Comparison of ENCODE assay signal across 8 mouse cellular contexts in genomic region chr8:72474826-72475546, GRCm38 (mm10). TPM values are rescaled to one million over a fixed set of nuclear protein-coding genes. Genes with fewer than 3 reads are reported as not detected.
DNase-seq lines count a peak whose midpoint lies in the region; ATAC-seq and TF ChIP-seq lines count a peak whose summit lies in the region.

TSS of gene Cherp (minus strand) at chr8:72475226.

- H3K4me3 ChIP-seq in CH12.LX (replicated peaks in 1 of 3; ENCODE audit: low read depth in 2 of 3, low read length in 2 of 3, poor library complexity in 1 of 3): peak within 1 kb of the TSS; percentile 82 to 95 (median 83)
- peak within 1 kb of the TSS; percentile 89 for H3K4me3 ChIP-seq in forebrain, embryonic 11.5 days (ENCODE audit: low read depth, low read length)
- peak within 1 kb of the TSS; percentile 94 for H3K4me3 ChIP-seq in heart, embryonic 16.5 days (ENCODE audit: low read length)
- H3K4me3 ChIP-seq in liver, embryonic 15.5 days (replicated peaks): peak within 1 kb of the TSS; percentile 98
- H3K4me3 ChIP-seq in neural tube, embryonic 12.5 days: peak within 1 kb of the TSS; percentile 90

- TF ChIP-seq CTCF in CH12.LX (conservative IDR thresholded peaks at IDR 0.05 in 1 of 2, IDR thresholded peaks at IDR 0.05 in 1 of 2; ENCODE audit: low read depth in 2 of 2, low read length in 2 of 2): no peak

- DNase-seq in CH12.LX (ENCODE audit: extremely low read depth): peak; percentile 98
- peak; percentile 95 for DNase-seq in c-Kit-positive CD71-positive TER-119-negative erythroid progenitor cells, embryonic 14.5 days (ENCODE audit: low read depth)
- DNase-seq in forebrain, embryonic 11.5 days (ENCODE audit: low spot score): peak; percentile 97
- DNase-seq in kidney, postnatal 36 days: peak; percentile 97 to 98
- peak; percentile 99 for DNase-seq in telencephalon, adult 2 months (ENCODE audit: low read depth, low spot score)

- in situ Hi-C loops in CH12.LX (cut with MboI; ENCODE audit: low pct_ligation_motif_present, low pct_unique_long_range_greater_than_20kb, low sequenced_read_pairs): no loop called here

- TF ChIP-seq EP300 in CH12.LX (IDR thresholded peaks at IDR 0.05; ENCODE audit: low read length): no peak

- peak; percentile 96 for ATAC-seq in forebrain, embryonic 11.5 days (replicated peaks; ENCODE audit: low FRiP score)
- peak; percentile 96 for ATAC-seq in heart, embryonic 16.5 days (replicated peaks; ENCODE audit: extremely low read depth, insufficient read depth, low FRiP score)
- ATAC-seq in liver, embryonic 15.5 days (ENCODE audit: insufficient read depth): peak; percentile 96
- peak; percentile 98 for ATAC-seq in neural tube, embryonic 12.5 days (ENCODE audit: low FRiP score, low read depth)

- peaks cover 30 to 54% of the 10 kb centered on the region in 2 experiments for H3K36me3 ChIP-seq in CH12.LX (replicated peaks in 1 of 2; ENCODE audit: control insufficient read depth in 1 of 2, insufficient read depth in 1 of 2, low read length in 1 of 2)
- H3K36me3 ChIP-seq in forebrain, embryonic 11.5 days (ENCODE audit: control insufficient read depth, insufficient read depth, low read length): peaks cover 6% of the 10 kb centered on the region
- peaks cover 27% of the 10 kb centered on the region for H3K36me3 ChIP-seq in heart, embryonic 16.5 days (ENCODE audit: control insufficient read depth, insufficient read depth)
- H3K36me3 ChIP-seq in liver, embryonic 15.5 days (replicated peaks): peaks cover 36% of the 10 kb centered on the region
- H3K36me3 ChIP-seq in neural tube, embryonic 12.5 days: peaks cover 29% of the 10 kb centered on the region

- H3K9ac ChIP-seq in CH12.LX (ENCODE audit: insufficient read depth, low read depth): peak within 1 kb of the TSS; percentile 89
- peak within 1 kb of the TSS; percentile 80 for H3K9ac ChIP-seq in forebrain, embryonic 11.5 days (ENCODE audit: low read length)
- peak within 1 kb of the TSS; percentile 93 for H3K9ac ChIP-seq in heart, embryonic 16.5 days (ENCODE audit: low read length)
- peak within 1 kb of the TSS; percentile 89 for H3K9ac ChIP-seq in liver, embryonic 15.5 days
- peak within 1 kb of the TSS; percentile 89 for H3K9ac ChIP-seq in neural tube, embryonic 12.5 days

- H3K4me2 ChIP-seq in CH12.LX (ENCODE audit: insufficient read depth, low read depth, poor library complexity, severe bottlenecking): peak within 1 kb of the TSS; percentile 99
- peak within 1 kb of the TSS; percentile 98 for H3K4me2 ChIP-seq in forebrain, embryonic 11.5 days (ENCODE audit: low read depth, low read length, severe bottlenecking)
- peak within 1 kb of the TSS; percentile 96 for H3K4me2 ChIP-seq in heart, embryonic 16.5 days (ENCODE audit: low read depth, low read length)
- H3K4me2 ChIP-seq in liver, embryonic 15.5 days: peak within 1 kb of the TSS; percentile 85
- peak within 1 kb of the TSS; percentile 99 for H3K4me2 ChIP-seq in neural tube, embryonic 12.5 days (replicated peaks)

- TF ChIP-seq RAD21 in CH12.LX (IDR thresholded peaks at IDR 0.05; ENCODE audit: low read depth, low read length): no peak

- peaks cover 2% of the 10 kb centered on the region for H3K9me3 ChIP-seq in CH12.LX (replicated peaks; ENCODE audit: low read length)
- H3K9me3 ChIP-seq in forebrain, embryonic 11.5 days (ENCODE audit: control insufficient read depth, low read length): no peaks in the 10 kb centered on the region
- H3K9me3 ChIP-seq in heart, embryonic 16.5 days (replicated peaks; ENCODE audit: control insufficient read depth, low read length): 0 out of 2 replicates have a peak, but pooled peaks cover 3% of the 10 kb centered on the region
- no peaks in the 10 kb centered on the region for H3K9me3 ChIP-seq in liver, embryonic 15.5 days (replicated peaks)
- no peaks in the 10 kb centered on the region for H3K9me3 ChIP-seq in neural tube, embryonic 12.5 days

- peak within 1 kb of the TSS; percentile 80 for H3K27ac ChIP-seq in CH12.LX (ENCODE audit: insufficient read depth, low read depth)
- peak within 1 kb of the TSS; percentile 87 for H3K27ac ChIP-seq in forebrain, embryonic 11.5 days (ENCODE audit: low read depth, low read length)
- peak within 1 kb of the TSS; percentile 89 for H3K27ac ChIP-seq in heart, embryonic 16.5 days (ENCODE audit: low read length)
- H3K27ac ChIP-seq in liver, embryonic 15.5 days (replicated peaks): peak within 1 kb of the TSS; percentile 88
- peak within 1 kb of the TSS; percentile 74 for H3K27ac ChIP-seq in neural tube, embryonic 12.5 days

- dilution Hi-C loops in CH12.LX (cut with MboI; ENCODE audit: extremely low pct_ligation_motif_present, extremely low pct_unique_long_range_greater_than_20kb, low sequenced_read_pairs): no loop called here

- no peaks in the 10 kb centered on the region for H3K27me3 ChIP-seq in CH12.LX (replicated peaks)
- no peaks in the 10 kb centered on the region for H3K27me3 ChIP-seq in forebrain, embryonic 11.5 days (ENCODE audit: control insufficient read depth, insufficient read depth, low read length)
- no peaks in the 10 kb centered on the region for H3K27me3 ChIP-seq in heart, embryonic 16.5 days (ENCODE audit: control insufficient read depth, insufficient read depth, low read length)
- H3K27me3 ChIP-seq in liver, embryonic 15.5 days: no peaks in the 10 kb centered on the region
- no peaks in the 10 kb centered on the region for H3K27me3 ChIP-seq in neural tube, embryonic 12.5 days (replicated peaks)

- under 1% methylated on average over 72 of the region's 80 CpGs for WGBS in forebrain, embryonic 11.5 days
- WGBS in heart, embryonic 16.5 days: under 1% methylated on average over 80 of the region's 80 CpGs
- under 1% methylated on average over 76 of the region's 80 CpGs for WGBS in liver, embryonic 15.5 days (ENCODE audit: insufficient replicate concordance)
- under 1% methylated on average over 80 of the region's 80 CpGs for WGBS in neural tube, embryonic 12.5 days

- peaks cover 7 to 28% of the 10 kb centered on the region in 2 experiments for H3K4me1 ChIP-seq in CH12.LX (ENCODE audit: control insufficient read depth in 1 of 2, insufficient read depth in 2 of 2)
- peaks cover 8% of the 10 kb centered on the region; the same call in 1 of the 2 replicates for H3K4me1 ChIP-seq in forebrain, embryonic 11.5 days (replicated peaks; ENCODE audit: control insufficient read depth, insufficient read depth, low read length)
- H3K4me1 ChIP-seq in heart, embryonic 16.5 days (ENCODE audit: control insufficient read depth, insufficient read depth, low read length): peaks cover 18% of the 10 kb centered on the region
- peaks cover 39% of the 10 kb centered on the region for H3K4me1 ChIP-seq in liver, embryonic 15.5 days (replicated peaks)
- H3K4me1 ChIP-seq in neural tube, embryonic 12.5 days: peaks cover 12% of the 10 kb centered on the region

- TF ChIP-seq POLR2A in CH12.LX (IDR thresholded peaks at IDR 0.05; ENCODE audit: low read depth, low read length): peak; percentile 96

- H3K79me2 ChIP-seq in CH12.LX (replicated peaks; ENCODE audit: control insufficient read depth, extremely low read depth, insufficient read depth, poor library complexity, severe bottlenecking): peaks cover 24% of the 10 kb centered on the region

TF ChIP-seq in CH12.LX, 34 proteins besides CTCF, POLR2A, EP300 and RAD21 (continues in another document):
- TF ChIP-seq IRF4 (IDR thresholded peaks at IDR 0.05; ENCODE audit: low read depth, low read length) (0 out of 2 replicates have a peak, but pooled peaks have one; percentile 60), JUND (conservative IDR thresholded peaks at IDR 0.05; ENCODE audit: low read depth, low read length) (no peak), CHD1 (IDR thresholded peaks at IDR 0.05; ENCODE audit: low read depth, low read length) (no peak), TCF12 (IDR thresholded peaks at IDR 0.05; ENCODE audit: low read depth, low read length) (peak; percentile 90), KAT2A (IDR thresholded peaks at IDR 0.05; ENCODE audit: insufficient replicate concordance, low read length) (peak; percentile 96), ZNF384 (IDR thresholded peaks at IDR 0.05; ENCODE audit: low read depth, low read length) (no peak), TBP (conservative IDR thresholded peaks at IDR 0.05; ENCODE audit: low read depth, low read length) (peak; percentile 86), JUN (IDR thresholded peaks at IDR 0.05; ENCODE audit: insufficient read depth, low read depth, low read length) (no peak), MYC (IDR thresholded peaks at IDR 0.05; ENCODE audit: low read depth, low read length) (no peak; the same call in none of the 2 replicates), MAFK (IDR thresholded peaks at IDR 0.05; ENCODE audit: insufficient replicate concordance, low read length) (no peak), UBTF (IDR thresholded peaks at IDR 0.05; ENCODE audit: low read depth, low read length) (0 out of 2 replicates have a peak, but pooled peaks have one; percentile 38), MXI1 (IDR thresholded peaks at IDR 0.05; ENCODE audit: low read depth, low read length) (peak; percentile 83; the same call in 1 of the 2 replicates), PAX5 (IDR thresholded peaks at IDR 0.05; ENCODE audit: low read length) (no peak), BHLHE40 (IDR thresholded peaks at IDR 0.05; ENCODE audit: low read depth, low read length) (peak; percentile 79), MAX (IDR thresholded peaks at IDR 0.05; ENCODE audit: low read length) (peak; percentile 92), NRF1 (IDR thresholded peaks at IDR 0.05; ENCODE audit: low read depth, low read length) (peak; percentile 100), POLR2AphosphoS2 (IDR thresholded peaks at IDR 0.05; ENCODE audit: low read depth, low read length) (no peak; the same call in 1 of the 2 replicates), ZC3H11A (IDR thresholded peaks at IDR 0.05; ENCODE audit: low read depth, low read length) (no peak), CHD2 (IDR thresholded peaks at IDR 0.05; ENCODE audit: low read length) (no peak), ETS1 (conservative IDR thresholded peaks at IDR 0.05; ENCODE audit: low read depth, low read length) (0 out of 2 replicates have a peak, but pooled peaks have one; percentile 29), GABPA (IDR thresholded peaks at IDR 0.05; ENCODE audit: insufficient replicate concordance, low read depth, low read length) (peak; percentile 32; the same call in 1 of the 2 replicates), MAZ (IDR thresholded peaks at IDR 0.05; ENCODE audit: low read depth, low read length) (no peak)

RNA-seq across cellular contexts. Expression of gene Cherp, which starts in this region (rescaled TPM):
- total RNA-seq in CH12.LX (2012; rRNA removed) (18.1 and 20.2 TPM in 2 replicates), CH12.LX (2014; rRNA removed) (6.1 and 8.9 TPM in 2 replicates)
- 69.5 and 80.4 TPM in 2 replicates for polyA plus RNA-seq in CH12.LX (2012; ENCODE audit: insufficient read length, low read depth)
- 101 and 107 TPM in 2 replicates for polyA plus RNA-seq in forebrain, embryonic 11.5 days (2014; fragmentation: Nextera tagmentation; extraction: Ambion mirVana)
- polyA plus RNA-seq in heart, embryonic 16.5 days (2015; fragmentation: Nextera tagmentation; extraction: Ambion mirVana): 36.8 and 45.6 TPM in 2 replicates
- 19.1 and 20.5 TPM in 2 replicates for polyA plus RNA-seq in liver, embryonic 15.5 days (2015; fragmentation: Nextera tagmentation; extraction: Ambion mirVana)
- polyA plus RNA-seq in neural tube, embryonic 12.5 days (2016; fragmentation: Nextera tagmentation; extraction: Ambion mirVana): 59.4 and 73.2 TPM in 2 replicates

Comparison
In these comparisons a context has a peak if more than half of its experiments do, and no peak if none do; other contexts are left out.
1. Peak in every context shown above with its lines: DNase-seq, ATAC-seq, H3K4me3 ChIP-seq and H3K27ac ChIP-seq.